Mouse (Mus musculus): ENCODE results near the gene Mpzl1. TPM values are rescaled to one million over a fixed set of nuclear protein-coding genes. Genes with fewer than 3 reads are reported as not detected.
"Not testable (repeated sequence)": the region's sequence is repeated elsewhere in the genome, so short reads cannot be mapped to it uniquely, and the experiment has no call there.

The Mpzl1 gene
- polyA plus RNA-seq (2016; fragmentation: Nextera tagmentation; extraction: Ambion mirVana), result 119 and 122 TPM in 2 replicates

DNA sequence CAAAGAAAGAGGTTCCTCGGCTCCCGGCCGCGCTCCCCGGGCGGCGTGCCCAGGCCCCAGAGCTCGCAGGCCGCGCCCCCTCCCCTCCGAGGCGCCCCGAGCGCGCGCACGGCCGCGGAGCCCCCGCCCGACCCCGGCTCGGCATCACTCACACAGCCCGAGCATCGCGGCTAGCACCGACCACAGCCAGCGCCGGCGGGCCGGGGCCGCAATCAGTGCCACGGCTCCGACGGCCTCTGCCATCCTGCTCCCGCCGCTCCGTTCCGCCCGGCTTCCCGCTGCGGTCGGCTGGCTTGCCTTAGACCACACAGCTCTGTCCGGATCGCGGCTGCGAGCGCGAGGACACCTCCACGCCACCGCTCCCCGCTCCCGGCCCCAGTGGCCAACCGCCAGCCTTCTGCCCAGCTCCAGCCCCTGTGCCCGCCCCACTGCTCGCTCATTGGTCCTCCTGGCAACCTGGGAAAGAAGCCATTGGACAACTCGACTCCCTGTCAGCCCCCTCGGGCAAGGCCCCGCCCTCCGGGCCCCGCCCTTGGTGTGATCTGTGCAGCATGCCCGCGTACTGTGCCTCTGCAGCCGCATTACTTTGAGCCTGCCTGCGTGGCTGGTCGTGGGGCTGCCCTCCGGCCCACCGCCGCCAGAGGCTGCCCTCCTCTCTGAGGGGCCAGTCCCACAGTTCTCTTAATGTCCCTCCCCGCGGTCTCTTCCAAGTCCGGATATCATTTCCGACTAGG, at the start of gene Mpzl1:
Mpzl1 (minus strand) TSS at position 388 of the 734 bp plus-strand sequence.
- Histone ChIP-seq H3K36me3 (replicated peaks) (no peaks in the 10 kb centered on the region; the same call in 1 of the 2 replicates), H3K4me3 (peak within 1 kb of the TSS; percentile 88), H3K4me1 (peaks cover 64% of the 10 kb centered on the region), H3K9me3 (no peaks in the 10 kb centered on the region), H3K27me3 (ENCODE audit: poor library complexity, severe bottlenecking) (no peaks in the 10 kb centered on the region), H3K27ac (peak within 1 kb of the TSS; percentile 97)
- DNase-seq (ENCODE audit: extremely low spot score, low spot score), result peak; percentile 100
- WGBS, result under 1% methylated on average over 66 of the region's 73 CpGs

DNA sequence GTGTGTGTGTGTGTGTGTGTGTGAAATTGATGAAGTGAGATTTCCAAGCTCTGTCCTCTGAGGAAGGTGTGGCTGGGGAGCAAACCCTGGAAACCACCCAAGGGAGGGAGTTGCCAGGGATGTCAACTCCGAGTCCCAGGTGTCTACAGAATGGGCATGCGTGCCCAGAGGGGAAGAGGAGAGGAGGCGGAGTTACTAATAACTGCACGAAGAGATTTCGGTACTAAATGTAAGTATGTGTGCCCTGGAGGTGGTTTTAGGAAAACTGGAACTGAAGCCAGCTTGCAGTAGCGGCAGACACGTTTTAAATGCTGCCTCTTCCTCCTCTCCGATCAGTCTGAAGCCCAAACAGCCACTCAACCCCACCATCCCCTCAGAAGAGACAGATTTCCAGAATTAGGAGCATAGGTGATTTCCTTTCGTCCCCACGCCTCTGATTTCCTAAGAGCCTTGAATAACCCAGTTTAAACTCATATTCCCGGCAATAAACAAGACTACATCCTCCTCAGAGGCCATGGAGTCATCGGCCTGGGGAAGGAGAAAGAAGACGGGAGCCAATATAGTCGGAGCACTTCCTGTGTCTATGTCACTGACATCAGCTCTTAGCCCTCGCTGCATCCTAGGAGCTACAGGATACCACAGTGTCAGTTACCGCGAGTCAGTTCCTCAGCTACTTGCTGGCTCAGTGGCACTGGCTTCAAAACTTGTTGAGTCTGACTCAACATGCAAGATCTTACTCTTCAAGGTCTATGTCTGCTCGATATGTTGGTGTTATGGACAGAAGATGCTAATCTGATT, 47.9 kb upstream of the Mpzl1 start:
- H3K27me3 ChIP-seq (ENCODE audit: poor library complexity, severe bottlenecking), result no peaks in the 10 kb centered on the region
- H3K4me1 ChIP-seq, result peaks cover 17% of the 10 kb centered on the region
- no peak overlapping the region for H3K27ac ChIP-seq
- no peaks in the 10 kb centered on the region for H3K9me3 ChIP-seq
- no peak overlapping the region for H3K4me3 ChIP-seq
- DNase-seq (ENCODE audit: extremely low spot score, low spot score), result no peak
- WGBS, result 82% methylated on average over 18 of the region's 18 CpGs
- no peaks in the 10 kb centered on the region for H3K36me3 ChIP-seq (replicated peaks)

GRCm38 (mm10) chr1:165681045-165681794, 46.9 kb upstream of the Mpzl1 start:
- no peak overlapping the region for H3K27ac ChIP-seq
- no peak for DNase-seq (ENCODE audit: extremely low spot score, low spot score)
- WGBS, result 82% methylated on average over 13 of the region's 13 CpGs

GRCm38 (mm10) chr1:165680086-165680485, 45.7 kb upstream of the Mpzl1 start:
- Histone ChIP-seq H3K4me1 (peaks cover 12% of the 10 kb centered on the region), H3K27ac (0 out of 2 replicates have a peak overlapping the region, but pooled peaks have one; percentile 15)
- not testable (repeated sequence) for DNase-seq (ENCODE audit: extremely low spot score, low spot score); H3K9me3 ChIP-seq; H3K36me3 ChIP-seq (replicated peaks); H3K27me3 ChIP-seq (ENCODE audit: poor library complexity, severe bottlenecking); H3K4me3 ChIP-seq

More at GRCm38 (mm10) chr1:165681045-165681794, 46.9 kb upstream of the Mpzl1 start:
- Histone ChIP-seq H3K27me3 (ENCODE audit: poor library complexity, severe bottlenecking) (no peaks in the 10 kb centered on the region), H3K4me3 (no peak overlapping the region), H3K4me1 (peaks cover 14% of the 10 kb centered on the region), H3K9me3 (no peaks in the 10 kb centered on the region), H3K36me3 (replicated peaks) (no peaks in the 10 kb centered on the region)

GRCm38 (mm10) chr1:165679618-165679997, 45.3 kb upstream of the Mpzl1 start:
- H3K4me3 ChIP-seq, result no peak overlapping the region
- DNase-seq (ENCODE audit: extremely low spot score, low spot score), result no peak
- H3K27me3 ChIP-seq (ENCODE audit: poor library complexity, severe bottlenecking), result no peaks in the 10 kb centered on the region
- no peaks in the 10 kb centered on the region for H3K36me3 ChIP-seq (replicated peaks)
- H3K4me1 ChIP-seq, result peaks cover 8% of the 10 kb centered on the region; the same call in 1 of the 2 replicates
- no peak overlapping the region for H3K27ac ChIP-seq
- WGBS, result 26% methylated on average over 3 of the region's 3 CpGs
- H3K9me3 ChIP-seq, result no peaks in the 10 kb centered on the region

DNA sequence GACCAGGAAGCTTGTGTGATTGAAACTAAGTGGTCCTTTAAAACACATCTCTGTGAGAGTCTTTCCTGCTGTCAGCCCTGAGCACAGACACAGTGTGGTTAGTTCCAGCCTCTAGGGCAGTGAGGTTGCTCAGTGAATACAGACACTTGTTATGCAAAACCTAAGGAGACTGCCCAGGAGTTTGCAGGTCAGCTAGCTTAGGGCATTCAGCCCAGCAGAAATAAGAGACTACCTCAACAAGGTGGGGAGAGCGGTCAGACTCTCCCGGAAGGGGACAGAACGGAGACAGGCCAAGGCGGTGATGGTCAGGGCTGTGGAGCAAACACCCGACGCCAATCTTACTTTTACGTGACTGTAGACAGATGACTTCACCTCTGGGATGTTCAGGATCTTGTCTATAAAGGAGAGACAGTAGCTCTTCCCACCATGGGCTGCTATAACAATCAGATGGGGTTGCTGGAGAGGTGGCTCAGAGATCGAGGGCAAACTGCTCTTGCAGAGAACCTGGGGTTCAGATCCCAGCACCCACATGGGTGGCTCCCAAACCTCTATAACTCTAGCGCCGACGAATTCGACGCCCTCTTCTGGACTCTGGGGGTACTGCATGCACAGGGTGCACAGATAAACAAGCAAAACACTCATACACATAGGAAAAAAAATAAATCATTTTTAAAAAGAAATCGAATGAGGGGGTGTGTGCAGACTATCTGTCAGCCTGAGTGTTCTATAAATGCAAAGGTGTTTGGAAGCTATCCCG, 44.7 kb upstream of the Mpzl1 start:
- WGBS, result 61% methylated on average over 15 of the region's 15 CpGs
- DNase-seq (ENCODE audit: extremely low spot score, low spot score), result no peak
- Histone ChIP-seq H3K4me1 (peaks cover 5% of the 10 kb centered on the region; the same call in 1 of the 2 replicates), H3K9me3 (no peaks in the 10 kb centered on the region), H3K27ac (no peak overlapping the region), H3K27me3 (ENCODE audit: poor library complexity, severe bottlenecking) (no peaks in the 10 kb centered on the region), H3K4me3 (no peak overlapping the region), H3K36me3 (replicated peaks) (no peaks in the 10 kb centered on the region)

- H3K36me3 ChIP-seq (replicated peaks), result no peaks in the 10 kb centered on the region
- H3K27ac ChIP-seq, result no peak overlapping the region
- 72% methylated on average over 4 of the region's 4 CpGs for WGBS
- peaks cover 5% of the 10 kb centered on the region; the same call in 1 of the 2 replicates for H3K4me1 ChIP-seq
- H3K27me3 ChIP-seq (ENCODE audit: poor library complexity, severe bottlenecking), result no peaks in the 10 kb centered on the region
- H3K4me3 ChIP-seq, result no peak overlapping the region
- no peaks in the 10 kb centered on the region for H3K9me3 ChIP-seq
- no peak for DNase-seq (ENCODE audit: extremely low spot score, low spot score)
Measured at GRCm38 (mm10) chr1:165677558-165677957, 43.2 kb upstream of the Mpzl1 start.

DNA sequence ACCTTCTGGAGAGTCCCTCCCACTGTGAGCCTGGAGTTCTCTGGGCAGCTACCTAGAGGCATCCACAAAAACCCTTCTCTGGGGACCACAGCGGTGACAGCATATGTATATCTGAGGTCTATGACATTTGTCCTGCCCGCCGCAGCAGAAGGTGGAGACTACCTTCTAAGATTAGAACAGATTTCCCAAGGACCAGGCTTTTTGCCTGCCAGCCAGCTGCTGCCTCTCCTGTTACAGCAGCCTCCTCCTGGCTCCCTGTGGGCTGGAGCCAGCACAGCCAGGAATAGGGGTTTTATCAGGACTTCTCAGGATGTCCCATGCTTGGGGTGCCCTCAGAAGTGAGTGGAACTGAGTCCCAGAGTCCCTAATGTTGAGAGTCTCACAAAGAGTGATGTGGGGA, 42.7 kb upstream of the Mpzl1 start:
- H3K4me1 ChIP-seq, result 0 out of 2 replicates have a peak, but pooled peaks cover 5% of the 10 kb centered on the region
- H3K27ac ChIP-seq, result no peak overlapping the region
- DNase-seq (ENCODE audit: extremely low spot score, low spot score), result no peak
- no peaks in the 10 kb centered on the region for H3K36me3 ChIP-seq (replicated peaks)
- 82% methylated on average over 3 of the region's 3 CpGs for WGBS
- H3K4me3 ChIP-seq, result no peak overlapping the region
- no peaks in the 10 kb centered on the region for H3K27me3 ChIP-seq (ENCODE audit: poor library complexity, severe bottlenecking)
- no peaks in the 10 kb centered on the region for H3K9me3 ChIP-seq

DNA sequence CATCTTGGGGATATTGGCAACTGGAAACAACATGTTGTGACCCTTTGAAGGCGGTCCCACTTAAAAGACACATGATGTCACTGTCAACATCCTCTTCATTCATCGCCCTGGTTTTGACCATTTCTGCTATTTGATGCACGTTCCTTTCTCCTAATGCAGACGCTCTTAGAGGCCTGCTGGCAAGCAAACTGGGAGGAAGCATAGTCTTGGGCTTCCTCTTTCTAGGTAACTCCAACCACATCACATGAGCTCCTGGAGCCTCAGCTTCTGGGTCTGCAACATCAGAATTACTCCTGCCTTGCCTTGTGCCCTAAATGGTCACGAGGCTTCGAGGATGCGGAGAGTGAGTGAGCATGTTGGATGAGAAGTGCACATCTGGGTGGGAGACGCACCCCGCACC, 40.8 kb upstream of the Mpzl1 start:
- Histone ChIP-seq H3K4me3 (no peak overlapping the region), H3K4me1 (0 out of 2 replicates have a peak, but pooled peaks cover 3% of the 10 kb centered on the region)
- DNase-seq (ENCODE audit: extremely low spot score, low spot score), result no peak

DNA sequence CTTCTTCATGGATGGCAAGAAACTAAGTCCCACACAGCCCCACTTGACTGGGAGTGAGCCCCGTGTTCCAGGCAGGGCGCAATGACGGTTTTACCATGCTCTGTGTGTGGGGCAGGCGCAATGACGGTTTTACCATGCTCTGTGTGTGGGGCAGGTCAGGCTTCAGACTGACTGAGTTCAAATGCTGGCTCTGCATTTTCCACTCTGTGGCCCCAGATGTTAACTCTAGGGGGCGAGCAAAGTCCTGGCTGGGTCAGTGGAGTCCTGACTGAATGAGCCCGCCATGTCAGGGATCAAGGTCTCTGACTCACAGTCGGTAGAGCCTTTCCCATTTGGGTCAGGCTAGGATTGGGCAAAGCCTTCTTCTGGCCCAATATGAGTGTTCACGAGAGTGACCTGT, 38.0 kb upstream of the Mpzl1 start:
- no peaks in the 10 kb centered on the region for H3K9me3 ChIP-seq
- H3K36me3 ChIP-seq (replicated peaks), result no peaks in the 10 kb centered on the region
- no peaks in the 10 kb centered on the region for H3K27me3 ChIP-seq (ENCODE audit: poor library complexity, severe bottlenecking)
- 81% methylated on average over 9 of the region's 9 CpGs for WGBS
- no peak overlapping the region for H3K27ac ChIP-seq
- no peak for DNase-seq (ENCODE audit: extremely low spot score, low spot score)
- peaks cover 4% of the 10 kb centered on the region; the same call in 1 of the 2 replicates for H3K4me1 ChIP-seq
- H3K4me3 ChIP-seq, result no peak overlapping the region

More for the DNA sequence above, 40.8 kb upstream of the Mpzl1 start:
- no peaks in the 10 kb centered on the region for H3K27me3 ChIP-seq (ENCODE audit: poor library complexity, severe bottlenecking)
- H3K9me3 ChIP-seq, result no peaks in the 10 kb centered on the region
- H3K36me3 ChIP-seq (replicated peaks), result no peaks in the 10 kb centered on the region
- WGBS, result 90% methylated on average over 9 of the region's 9 CpGs
- no peak overlapping the region for H3K27ac ChIP-seq

DNA sequence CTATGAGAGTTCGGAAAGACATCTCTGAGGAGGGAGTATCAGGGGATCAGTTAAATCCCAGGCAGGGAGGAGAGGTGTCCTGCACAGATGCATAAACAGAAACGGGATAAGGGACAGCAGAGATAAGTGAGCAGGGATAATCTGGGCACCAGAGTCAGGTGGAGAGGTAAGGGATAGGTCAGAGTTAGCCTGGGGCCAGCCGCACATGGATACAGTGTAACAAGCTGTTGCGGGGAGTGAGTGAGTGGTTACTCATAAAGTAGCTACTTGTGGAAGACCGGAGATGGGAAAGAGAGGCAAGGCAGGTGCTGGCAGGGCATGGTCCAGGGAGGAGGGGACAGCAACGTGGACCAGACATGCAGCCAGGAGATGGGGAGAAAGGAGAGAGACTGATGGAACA, 35.7 kb upstream of the Mpzl1 start:
- 81% methylated on average over 6 of the region's 6 CpGs for WGBS
- no peak for DNase-seq (ENCODE audit: extremely low spot score, low spot score)

GRCm38 (mm10) chr1:165668904-165669303, 34.6 kb upstream of the Mpzl1 start:
- Histone ChIP-seq H3K9me3 (no peaks in the 10 kb centered on the region), H3K4me3 (no peak overlapping the region), H3K27ac (0 out of 2 replicates have a peak overlapping the region, but pooled peaks have one; percentile 15), H3K27me3 (ENCODE audit: poor library complexity, severe bottlenecking) (no peaks in the 10 kb centered on the region), H3K36me3 (replicated peaks) (no peaks in the 10 kb centered on the region), H3K4me1 (peaks cover 9% of the 10 kb centered on the region; the same call in 1 of the 2 replicates)
- 81% methylated on average over 4 of the region's 4 CpGs for WGBS
- no peak for DNase-seq (ENCODE audit: extremely low spot score, low spot score)

More for the DNA sequence above, 35.7 kb upstream of the Mpzl1 start:
- no peak overlapping the region for H3K4me3 ChIP-seq
- no peaks in the 10 kb centered on the region for H3K9me3 ChIP-seq
- H3K36me3 ChIP-seq (replicated peaks), result no peaks in the 10 kb centered on the region
- no peak overlapping the region for H3K27ac ChIP-seq
- peaks cover 4% of the 10 kb centered on the region; the same call in 1 of the 2 replicates for H3K4me1 ChIP-seq
- no peaks in the 10 kb centered on the region for H3K27me3 ChIP-seq (ENCODE audit: poor library complexity, severe bottlenecking)

Data from forebrain, embryonic 10.5 days (tissue).